Mouse (Mus musculus) right cerebral cortex, postnatal 10 days (tissue): ENCODE data around the gene Sec11a.
"Not testable (repeated sequence)": the region's sequence is repeated elsewhere in the genome, so short reads cannot be mapped to it uniquely, and the experiment has no call there.

Experiments used
- DNase-seq, 2 experiments: peaks; one replicate each; pipeline ENCODE4 v3.0.0; 2021; ENCODE audit warnings: low spot score in 2 of 2

Gene Sec11a

GRCm38 (mm10) chr7:80947445-80948350 lies at the start of gene Sec11a:
Sec11a (minus strand) TSS chr7:80947780.
- DNase-seq, result peak; percentile 96 to 97

DNA sequence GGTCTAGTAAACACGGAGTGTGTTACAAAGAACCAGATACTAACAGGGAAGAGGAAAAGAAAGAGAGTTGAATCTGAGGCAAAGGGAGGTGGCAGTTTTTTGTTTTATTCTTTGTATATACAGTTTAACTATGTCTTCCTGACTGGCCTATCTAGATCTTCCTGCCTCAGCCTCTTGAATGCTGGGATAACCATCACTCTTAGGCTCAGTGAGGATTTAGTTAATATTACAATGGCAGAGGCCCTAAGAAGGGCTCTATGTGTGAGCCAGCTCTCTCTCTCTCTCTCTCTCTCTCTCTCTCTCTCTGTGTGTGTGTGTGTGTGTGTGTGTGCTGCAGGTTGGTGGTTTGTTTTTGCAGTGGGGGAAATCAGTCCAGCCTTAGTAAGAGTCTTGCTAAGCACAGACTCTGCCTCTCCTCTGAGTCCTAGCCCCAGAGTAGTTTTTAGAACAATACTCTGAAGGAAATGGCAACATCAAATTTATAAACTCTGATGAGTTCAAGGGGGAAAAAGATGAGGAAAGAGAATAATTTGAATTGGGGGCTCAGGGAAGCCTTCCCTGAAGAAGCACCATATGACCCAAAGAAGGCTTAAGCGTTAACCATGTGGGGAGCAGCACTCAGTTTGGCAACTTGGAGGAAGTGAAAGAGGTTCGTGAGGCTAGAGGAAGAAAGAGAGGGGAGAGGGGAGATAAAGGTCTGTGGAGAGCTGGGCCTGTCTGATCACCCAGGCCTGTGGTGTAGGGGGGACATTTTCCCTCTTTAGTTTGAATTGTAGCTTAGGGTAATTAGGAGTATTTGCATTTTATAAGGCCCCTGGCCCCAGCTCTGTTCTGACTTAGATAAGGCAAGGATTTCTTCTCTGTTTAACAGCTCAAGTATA lies 47.9 kb upstream of the Sec11a start:
- peak in 1 of 2 experiments; percentile 17 for DNase-seq

DNA sequence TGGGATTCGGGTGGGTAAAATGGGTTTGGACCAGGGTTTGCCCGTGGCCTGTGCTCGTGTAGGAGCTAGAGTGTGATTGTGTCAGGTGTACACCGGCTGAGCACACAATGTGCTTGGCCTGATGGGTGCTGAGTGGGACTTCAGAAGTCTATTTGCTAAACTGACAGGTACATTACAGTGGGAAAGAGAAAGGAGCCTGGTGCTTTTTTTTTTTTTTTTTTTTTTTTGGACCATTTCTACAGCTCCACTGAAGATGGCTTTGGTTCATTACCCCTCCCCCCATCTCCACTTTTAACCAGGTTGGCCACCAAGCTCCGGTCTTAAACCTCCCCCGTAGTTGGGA lies 47.1 kb upstream of the Sec11a start:
- peak in 1 of 2 experiments; percentile 35 for DNase-seq

- DNase-seq, result peak; percentile 45 to 58
These were observed 46.5 kb upstream of the Sec11a start for GRCm38 (mm10) chr7:80993834-80994662.

GRCm38 (mm10) chr7:80992980-80993833 lies 45.6 kb upstream of the Sec11a start, which contains the start of gene Zfp592:
Zfp592 (plus strand) TSS chr7:80993681.
- peak; percentile 75 to 78 for DNase-seq

GRCm38 (mm10) chr7:80992631-80992979 lies 45.0 kb upstream of the Sec11a start:
- peak; percentile 38 to 43 for DNase-seq

GRCm38 (mm10) chr7:80992063-80992462 lies 44.5 kb upstream of the Sec11a start:
- DNase-seq, result peak in 1 of 2 experiments; percentile 15

- peak in 1 of 2 experiments; percentile 15 for DNase-seq
These were observed 44.0 kb upstream of the Sec11a start for GRCm38 (mm10) chr7:80991589-80991988.

GRCm38 (mm10) chr7:80990276-80990675 lies 42.7 kb upstream of the Sec11a start:
- peak in 1 of 2 experiments; percentile 29 for DNase-seq

- DNase-seq, result no peak
These were observed 40.4 kb upstream of the Sec11a start for GRCm38 (mm10) chr7:80987805-80988625.

DNA sequence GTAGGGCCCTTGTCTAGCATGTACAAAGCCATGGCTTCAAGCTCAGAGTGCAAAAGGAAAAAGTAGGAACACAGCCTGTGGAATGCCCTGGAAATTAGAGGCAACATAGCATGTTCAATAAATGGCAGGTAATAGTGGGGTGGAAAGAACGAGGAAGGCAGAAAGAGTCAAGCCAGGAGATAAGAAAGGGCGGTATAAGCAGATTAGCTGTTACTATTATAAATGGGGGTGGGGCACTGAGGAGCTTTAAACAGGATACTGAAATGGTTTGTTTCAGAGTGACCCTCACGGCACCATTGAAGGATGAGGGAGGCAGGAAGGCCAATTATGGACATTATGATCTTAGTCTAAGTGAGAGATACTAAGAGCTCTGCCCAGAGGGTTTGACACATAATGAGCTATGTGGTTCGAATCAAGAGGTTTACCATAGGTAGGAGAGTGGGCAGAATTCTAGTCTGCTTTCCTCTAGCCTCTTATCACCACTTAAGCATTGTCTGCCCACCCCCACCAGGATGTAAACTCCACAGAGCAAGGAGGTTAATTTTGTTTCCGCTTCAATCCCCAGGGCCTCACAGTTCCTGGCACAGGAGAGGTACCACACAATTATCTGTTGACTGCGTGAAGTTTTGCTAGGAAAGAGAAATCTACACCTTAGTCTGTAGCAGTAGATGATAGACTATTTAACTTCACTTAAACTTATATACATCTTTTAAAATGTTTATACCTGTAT lies 39.0 kb upstream of the Sec11a start:
- no peak for DNase-seq

DNA sequence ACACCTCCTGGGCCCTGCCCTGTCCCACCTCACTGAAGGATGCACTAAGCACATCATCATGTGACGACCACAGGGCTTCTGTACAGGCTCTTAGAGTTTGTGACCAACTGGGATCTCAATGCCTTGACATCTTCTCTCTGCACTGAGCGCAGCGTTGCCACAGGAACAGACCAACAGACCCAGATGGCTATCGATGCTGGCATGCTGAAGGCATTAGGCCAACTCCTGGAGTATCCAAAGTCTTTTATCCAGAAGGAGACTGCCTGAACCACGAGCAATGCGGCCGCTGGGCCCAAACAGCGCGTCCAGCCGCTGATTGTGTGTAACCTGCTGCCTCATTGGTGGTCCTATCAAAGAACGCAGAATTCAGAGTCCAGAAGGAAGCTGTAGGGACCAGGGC lies 33.0 kb upstream of the Sec11a start:
- no peak for DNase-seq

DNA sequence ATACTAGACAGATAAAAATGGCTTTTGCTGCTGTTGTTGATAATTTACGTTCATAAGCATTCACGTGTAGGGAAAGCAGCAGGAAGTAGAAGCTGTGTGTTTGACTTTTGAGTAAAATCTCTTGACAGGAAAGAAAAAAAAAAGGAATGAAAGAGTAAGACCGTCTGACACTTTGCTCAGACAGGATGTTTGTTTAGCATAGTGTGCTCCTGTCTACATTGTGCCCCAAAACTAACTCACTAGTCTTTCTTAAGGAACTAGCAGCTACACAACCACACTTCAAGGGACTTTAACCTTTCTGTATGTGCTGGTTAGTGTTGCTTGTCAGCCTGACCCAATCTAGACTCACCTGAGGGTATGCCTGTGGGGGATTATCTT lies 26.0 kb upstream of the Sec11a start:
- DNase-seq, result not testable (repeated sequence)

DNA sequence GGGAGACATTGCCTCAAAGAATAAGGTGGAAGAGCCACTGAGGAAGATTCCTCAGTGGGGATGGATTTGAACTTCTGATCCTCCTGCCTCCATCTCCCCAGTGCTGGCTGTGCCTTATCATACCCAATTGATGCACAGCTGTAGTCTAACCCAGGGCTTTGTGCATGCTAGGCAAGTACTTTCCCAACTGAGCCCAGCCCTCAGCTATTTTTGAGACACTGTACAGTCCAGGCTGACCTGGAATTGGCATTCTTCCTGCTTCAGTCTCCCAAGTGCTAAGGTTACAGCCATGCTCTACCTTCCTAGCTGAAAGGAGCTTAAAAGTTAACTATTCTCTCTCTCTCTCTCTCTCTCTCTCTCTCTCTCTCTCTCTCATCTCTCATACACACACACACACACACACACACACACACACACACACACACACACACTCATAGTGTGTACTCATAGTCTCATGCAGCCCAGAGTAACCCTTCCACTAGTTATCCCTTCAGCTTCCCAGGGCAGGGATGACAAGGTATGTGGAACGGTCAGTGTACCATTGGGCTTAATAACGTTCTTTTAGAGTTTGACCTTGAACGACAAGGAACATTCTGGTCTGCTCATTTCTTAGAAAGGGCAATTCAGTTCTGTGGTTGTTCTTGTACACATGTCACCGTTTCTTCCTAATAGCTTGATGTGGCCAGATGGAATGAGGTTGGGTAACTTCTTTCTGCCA lies 25.5 kb upstream of the Sec11a start:
- not testable (repeated sequence) for DNase-seq

GRCm38 (mm10) chr7:80972082-80972481 lies 24.5 kb upstream of the Sec11a start:
- no peak for DNase-seq

- DNase-seq, result no peak
These were observed 23.8 kb upstream of the Sec11a start for GRCm38 (mm10) chr7:80971419-80971818.

DNA sequence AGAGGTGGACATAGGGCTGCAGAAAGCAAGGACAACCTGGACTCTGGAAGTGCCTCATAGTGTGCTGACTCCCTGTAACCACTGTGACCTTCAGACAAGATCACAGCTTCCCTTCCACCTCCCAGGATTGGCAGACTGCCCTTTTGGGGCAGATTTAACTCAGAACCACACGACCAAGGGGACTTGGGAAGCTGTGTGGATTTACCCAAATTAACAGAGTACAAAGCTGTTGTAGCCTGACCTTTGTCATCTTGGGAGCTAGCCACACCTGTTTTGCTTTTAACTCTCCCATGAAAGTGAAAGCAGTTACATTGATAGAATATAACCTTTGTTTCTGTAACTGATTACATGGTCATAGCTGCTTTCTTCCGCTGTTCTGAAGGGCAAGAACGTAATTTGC lies 23.3 kb upstream of the Sec11a start:
- DNase-seq, result no peak

DNA sequence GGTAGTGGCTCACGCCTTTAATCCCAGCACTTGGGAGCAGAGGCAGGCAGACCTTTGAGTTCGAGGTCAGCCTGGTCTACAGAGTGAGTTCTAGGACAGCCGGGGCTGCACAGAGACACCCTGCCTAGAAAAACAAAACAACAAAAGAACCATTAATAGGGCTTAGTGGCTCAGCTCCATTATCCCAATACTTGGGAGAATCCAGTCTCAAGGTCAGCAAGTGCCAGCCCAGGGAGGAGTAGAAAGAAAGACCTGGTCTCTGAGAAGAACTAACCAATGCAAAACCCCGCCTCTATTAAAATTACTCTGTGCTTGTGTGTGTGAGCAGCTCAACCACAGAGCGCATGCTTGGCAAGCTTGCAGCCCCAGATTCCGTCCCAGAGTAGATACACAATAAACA lies 15.2 kb upstream of the Sec11a start:
- DNase-seq, result no peak

GRCm38 (mm10) chr7:80959003-80959402 lies 11.4 kb upstream of the Sec11a start:
- DNase-seq, result no peak
